Mouse (Mus musculus): ENCODE measurements around the gene Ccdc148. TPM values are rescaled to one million over a fixed set of nuclear protein-coding genes. Genes with fewer than 3 reads are reported as not detected.

Ccdc148 gene
- polyA plus RNA-seq, 1 experiment from 2014 or later: 0.24 TPM

GRCm38 (mm10) chr2:58799623-58800022, 360.9 kb downstream of the Ccdc148 start:
- H3K27ac ChIP-seq: no peak overlapping the region
- no peaks in the 10 kb centered on the region for H3K36me3 ChIP-seq
- no peaks in the 10 kb centered on the region for H3K4me1 ChIP-seq
- no peak overlapping the region for H3K4me3 ChIP-seq
- H3K27me3 ChIP-seq (ENCODE audit: insufficient read depth, poor library complexity, severe bottlenecking): no peaks in the 10 kb centered on the region
- no peaks in the 10 kb centered on the region for H3K9me3 ChIP-seq
- DNase-seq (ENCODE audit: low spot score): no peak
- 68% methylated on average over 5 of the region's 5 CpGs for WGBS

DNA sequence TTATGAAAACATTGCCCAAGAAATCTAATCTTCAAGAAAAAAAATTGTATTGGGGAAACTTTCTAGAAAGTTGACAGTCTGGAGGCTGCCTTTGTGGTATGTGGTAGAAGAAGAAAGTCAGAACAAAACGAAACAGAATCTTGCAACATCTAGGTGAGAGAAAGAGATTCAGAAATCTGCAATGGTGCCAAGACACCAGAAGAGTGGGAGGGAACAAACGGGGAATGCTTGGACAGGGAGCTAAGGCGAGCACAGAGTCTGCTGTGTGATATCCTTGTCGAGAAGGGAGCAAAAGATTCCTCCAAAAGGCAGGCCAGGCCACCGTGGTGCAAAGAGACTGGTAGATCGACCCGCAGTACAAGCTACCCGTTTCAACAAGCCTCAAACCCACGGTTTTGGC, 361.4 kb downstream of the Ccdc148 start:
- no peak overlapping the region for H3K4me3 ChIP-seq
- no peaks in the 10 kb centered on the region for H3K9me3 ChIP-seq
- H3K36me3 ChIP-seq: no peaks in the 10 kb centered on the region
- H3K27me3 ChIP-seq (ENCODE audit: insufficient read depth, poor library complexity, severe bottlenecking): no peaks in the 10 kb centered on the region
- 86% methylated on average over 9 of the region's 9 CpGs for WGBS
- no peaks in the 10 kb centered on the region for H3K4me1 ChIP-seq
- DNase-seq (ENCODE audit: low spot score): no peak
- H3K27ac ChIP-seq: no peak overlapping the region

DNA sequence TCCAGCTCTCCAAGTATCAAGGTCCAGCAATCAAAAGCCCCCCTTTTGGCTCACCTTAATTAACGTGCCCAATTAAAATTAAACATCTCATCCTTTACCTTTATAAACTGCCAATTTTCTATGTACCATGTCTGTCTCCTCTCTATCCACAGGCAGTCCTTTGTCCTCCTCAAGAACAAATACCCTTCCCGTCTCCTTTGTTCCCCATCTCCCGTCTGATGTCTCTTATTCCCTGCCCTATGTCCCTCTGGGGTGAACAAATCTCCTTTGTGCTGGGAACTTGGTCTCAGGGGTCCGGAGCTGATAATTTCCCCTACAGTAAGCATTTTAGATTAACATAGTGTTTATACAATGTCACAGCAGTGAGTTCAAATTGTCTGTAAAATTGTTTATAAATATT, 363.0 kb downstream of the Ccdc148 start:
- WGBS: 74% methylated on average over 4 of the region's 4 CpGs
- no peak overlapping the region for H3K4me3 ChIP-seq
- no peaks in the 10 kb centered on the region for H3K9me3 ChIP-seq
- H3K27ac ChIP-seq: no peak overlapping the region
- H3K27me3 ChIP-seq (ENCODE audit: insufficient read depth, poor library complexity, severe bottlenecking): no peaks in the 10 kb centered on the region
- peaks cover under 1% of the 10 kb centered on the region; the same call in 1 of the 2 replicates for H3K4me1 ChIP-seq
- no peaks in the 10 kb centered on the region for H3K36me3 ChIP-seq
- DNase-seq (ENCODE audit: low spot score): no peak

DNA sequence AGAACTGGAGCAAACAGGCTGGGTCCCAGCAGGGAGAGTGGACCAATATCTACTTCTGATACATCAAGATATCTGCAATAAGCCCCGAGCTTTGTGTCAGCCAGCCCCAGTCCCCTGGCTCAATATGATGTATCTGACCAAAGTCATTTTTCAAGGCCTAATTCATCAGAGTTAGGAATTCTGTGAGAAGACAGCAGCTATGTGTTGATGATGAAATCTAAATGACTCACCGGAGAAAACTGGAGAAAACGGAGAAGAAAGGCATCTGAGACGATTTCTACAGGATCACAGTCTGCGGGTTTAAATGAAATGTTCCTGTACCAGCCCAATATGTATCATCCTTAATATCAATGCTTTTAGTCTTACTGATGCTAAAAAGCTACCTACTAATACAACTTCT, 365.1 kb downstream of the Ccdc148 start:
- WGBS: 85% methylated on average over 5 of the region's 5 CpGs
- Histone ChIP-seq H3K4me1 (peaks cover 8% of the 10 kb centered on the region), H3K9me3 (no peaks in the 10 kb centered on the region), H3K27ac (no peak overlapping the region), H3K27me3 (ENCODE audit: insufficient read depth, poor library complexity, severe bottlenecking) (no peaks in the 10 kb centered on the region), H3K36me3 (no peaks in the 10 kb centered on the region), H3K4me3 (no peak overlapping the region)
- no peak for DNase-seq (ENCODE audit: low spot score)

- Histone ChIP-seq H3K27me3 (ENCODE audit: insufficient read depth, poor library complexity, severe bottlenecking) (no peaks in the 10 kb centered on the region), H3K27ac (no peak overlapping the region), H3K4me1 (peaks cover 8% of the 10 kb centered on the region), H3K9me3 (no peaks in the 10 kb centered on the region), H3K36me3 (no peaks in the 10 kb centered on the region), H3K4me3 (no peak overlapping the region)
- 71% methylated on average over 15 of the region's 15 CpGs for WGBS
- DNase-seq (ENCODE audit: low spot score): no peak
These were observed 366.0 kb downstream of the Ccdc148 start for GRCm38 (mm10) chr2:58794489-58794888.

DNA sequence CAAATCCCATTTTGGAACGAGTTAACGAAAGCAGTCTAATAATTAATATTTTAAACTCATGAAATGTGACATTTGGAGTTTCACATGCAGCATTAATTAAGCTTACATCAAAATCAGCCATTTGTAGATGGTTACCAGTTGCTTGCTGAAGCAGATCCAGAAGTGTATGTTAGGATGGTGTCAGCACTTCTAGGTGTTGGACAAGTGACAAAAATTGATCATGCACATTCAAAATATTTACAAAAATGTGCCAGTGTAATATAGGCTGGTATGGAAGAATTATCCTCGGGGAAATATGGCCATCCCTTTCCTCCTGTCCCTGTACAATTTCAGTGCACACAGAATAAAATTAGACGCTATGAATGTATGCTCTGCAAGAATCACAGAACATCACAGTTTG, 370.1 kb downstream of the Ccdc148 start:
- Histone ChIP-seq H3K4me1 (peaks cover 18% of the 10 kb centered on the region), H3K4me3 (no peak overlapping the region), H3K9me3 (no peaks in the 10 kb centered on the region), H3K36me3 (no peaks in the 10 kb centered on the region), H3K27ac (no peak overlapping the region), H3K27me3 (ENCODE audit: insufficient read depth, poor library complexity, severe bottlenecking) (no peaks in the 10 kb centered on the region)
- no peak for DNase-seq (ENCODE audit: low spot score)
- 89% methylated on average over 4 of the region's 4 CpGs for WGBS

DNA sequence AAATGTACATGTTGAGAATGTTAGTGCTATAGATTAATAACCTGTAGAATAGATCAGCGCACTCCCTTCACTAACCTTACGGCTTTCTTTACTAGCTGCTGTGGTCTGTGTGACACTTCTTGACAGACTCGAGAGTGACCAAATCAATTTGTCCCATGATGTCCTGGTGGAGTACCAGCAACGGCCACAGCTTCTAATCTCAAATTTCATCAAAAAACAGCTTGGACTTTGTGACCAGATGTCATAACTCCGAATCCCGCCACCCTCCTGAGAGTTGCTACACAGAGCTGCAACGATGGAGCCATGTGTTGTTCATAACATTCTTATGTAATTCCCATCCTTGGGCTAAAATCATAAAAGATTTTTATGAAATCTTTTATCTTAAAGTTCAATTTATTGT, 370.5 kb downstream of the Ccdc148 start:
- 83% methylated on average over 7 of the region's 7 CpGs for WGBS
- Histone ChIP-seq H3K27me3 (ENCODE audit: insufficient read depth, poor library complexity, severe bottlenecking) (no peaks in the 10 kb centered on the region), H3K4me1 (peaks cover 18% of the 10 kb centered on the region), H3K4me3 (no peak overlapping the region), H3K9me3 (no peaks in the 10 kb centered on the region), H3K36me3 (no peaks in the 10 kb centered on the region), H3K27ac (no peak overlapping the region)
- no peak for DNase-seq (ENCODE audit: low spot score)

GRCm38 (mm10) chr2:58787360-58787759, 373.1 kb downstream of the Ccdc148 start:
- Histone ChIP-seq H3K9me3 (no peaks in the 10 kb centered on the region), H3K27me3 (ENCODE audit: insufficient read depth, poor library complexity, severe bottlenecking) (no peaks in the 10 kb centered on the region), H3K27ac (no peak overlapping the region), H3K36me3 (no peaks in the 10 kb centered on the region), H3K4me1 (peaks cover 16% of the 10 kb centered on the region), H3K4me3 (no peak overlapping the region)
- DNase-seq (ENCODE audit: low spot score): no peak
- WGBS: 44% methylated on average over 7 of the region's 7 CpGs

GRCm38 (mm10) chr2:58786681-58787080, 373.8 kb downstream of the Ccdc148 start:
- WGBS: 42% methylated on average over 8 of the region's 8 CpGs

GRCm38 (mm10) chr2:58786177-58786576, 374.3 kb downstream of the Ccdc148 start:
- no peaks in the 10 kb centered on the region for H3K27me3 ChIP-seq (ENCODE audit: insufficient read depth, poor library complexity, severe bottlenecking)
- H3K4me3 ChIP-seq: no peak overlapping the region
- WGBS: 86% methylated on average over 3 of the region's 3 CpGs
- no peaks in the 10 kb centered on the region for H3K36me3 ChIP-seq
- H3K9me3 ChIP-seq: no peaks in the 10 kb centered on the region
- no peak overlapping the region for H3K27ac ChIP-seq
- H3K4me1 ChIP-seq: peaks cover 10% of the 10 kb centered on the region; the same call in 1 of the 2 replicates
- DNase-seq (ENCODE audit: low spot score): no peak

More at GRCm38 (mm10) chr2:58786681-58787080, 373.8 kb downstream of the Ccdc148 start:
- DNase-seq (ENCODE audit: low spot score): no peak
- Histone ChIP-seq H3K4me3 (no peak overlapping the region), H3K36me3 (no peaks in the 10 kb centered on the region), H3K4me1 (peaks cover 10% of the 10 kb centered on the region; the same call in 1 of the 2 replicates), H3K27ac (no peak overlapping the region), H3K27me3 (ENCODE audit: insufficient read depth, poor library complexity, severe bottlenecking) (no peaks in the 10 kb centered on the region), H3K9me3 (no peaks in the 10 kb centered on the region)

GRCm38 (mm10) chr2:58783526-58783925, 377.0 kb downstream of the Ccdc148 start:
- no peak for DNase-seq (ENCODE audit: low spot score)
- Histone ChIP-seq H3K27ac (no peak overlapping the region), H3K4me1 (peaks cover 10% of the 10 kb centered on the region; the same call in 1 of the 2 replicates), H3K4me3 (no peak overlapping the region), H3K27me3 (ENCODE audit: insufficient read depth, poor library complexity, severe bottlenecking) (0 out of 2 replicates have a peak, but pooled peaks cover 5% of the 10 kb centered on the region), H3K9me3 (no peaks in the 10 kb centered on the region), H3K36me3 (no peaks in the 10 kb centered on the region)
- 72% methylated on average over 1 of the region's 1 CpGs for WGBS

DNA sequence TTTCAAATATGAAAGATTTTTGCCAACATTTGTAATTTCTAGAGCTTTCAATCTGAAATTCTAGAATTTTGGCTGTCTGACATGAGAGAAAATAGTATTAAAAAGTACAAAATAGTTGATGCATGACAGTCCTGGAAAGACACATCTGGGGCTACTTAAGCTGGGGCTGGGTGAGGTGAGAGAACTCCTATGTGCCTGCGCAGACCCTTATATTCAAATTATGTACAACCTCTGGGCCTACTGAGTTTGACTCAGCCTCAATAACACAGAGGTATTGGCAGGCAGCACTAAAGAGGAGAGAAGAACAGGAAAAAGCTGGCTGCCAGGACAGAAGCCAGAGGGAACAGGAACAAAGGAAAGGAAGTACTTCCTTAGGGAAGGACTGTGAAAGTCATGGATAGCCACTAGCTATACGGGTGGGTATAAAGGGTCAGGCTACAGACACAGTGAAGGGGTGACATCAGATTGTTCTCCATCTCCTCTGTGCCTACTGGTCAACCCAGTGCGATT, 381.4 kb downstream of the Ccdc148 start:
- H3K27ac ChIP-seq: no peak overlapping the region
- no peak overlapping the region for H3K4me3 ChIP-seq
- no peaks in the 10 kb centered on the region for H3K36me3 ChIP-seq
- H3K4me1 ChIP-seq: no peaks in the 10 kb centered on the region
- H3K27me3 ChIP-seq (ENCODE audit: insufficient read depth, poor library complexity, severe bottlenecking): 0 out of 2 replicates have a peak, but pooled peaks cover 5% of the 10 kb centered on the region
- 70% methylated on average over 3 of the region's 3 CpGs for WGBS
- DNase-seq (ENCODE audit: low spot score): no peak
- H3K9me3 ChIP-seq: no peaks in the 10 kb centered on the region

GRCm38 (mm10) chr2:58773833-58774232, 386.6 kb downstream of the Ccdc148 start:
- Histone ChIP-seq H3K9me3 (no peaks in the 10 kb centered on the region), H3K27me3 (ENCODE audit: insufficient read depth, poor library complexity, severe bottlenecking) (no peaks in the 10 kb centered on the region), H3K36me3 (no peaks in the 10 kb centered on the region), H3K4me3 (no peak overlapping the region), H3K4me1 (no peaks in the 10 kb centered on the region), H3K27ac (no peak overlapping the region)
- WGBS: 85% methylated on average over 9 of the region's 9 CpGs
- no peak for DNase-seq (ENCODE audit: low spot score)

All from heart, embryonic 10.5 days (tissue).